Mouse (Mus musculus) ES-Bruce4 (cell line): ENCODE data around the gene Tssk4.

ENCODE experiments used
- CTCF ChIP-seq: IDR thresholded peaks from one replicate; pipeline ENCODE4 v1.8.1; 2011; ENCODE audit warnings: low read depth, low read length
- POLR2A ChIP-seq: IDR thresholded peaks from one replicate; pipeline ENCODE4 v1.8.1; 2011; ENCODE audit warnings: low read length; ENCODE audit not compliant: insufficient read depth

- TF ChIP-seq CTCF (no peak), POLR2A (no peak)
Observed at GRCm38 (mm10) chr14:55640816-55641215, 9.2 kb upstream of the Tssk4 start.
